Mouse (Mus musculus) yolk sac, embryonic 10.5 days (tissue): Measurements from ENCODE around the gene Olfr9.
"Not testable (repeated sequence)": the region's sequence is repeated elsewhere in the genome, so short reads cannot be mapped to it uniquely, and the experiment has no call there.

Experiments
- DNase-seq: peaks from one replicate; pipeline ENCODE4 v3.0.0-alpha.2; 2017; ENCODE audit warnings: low spot score

Olfr9 gene

DNA sequence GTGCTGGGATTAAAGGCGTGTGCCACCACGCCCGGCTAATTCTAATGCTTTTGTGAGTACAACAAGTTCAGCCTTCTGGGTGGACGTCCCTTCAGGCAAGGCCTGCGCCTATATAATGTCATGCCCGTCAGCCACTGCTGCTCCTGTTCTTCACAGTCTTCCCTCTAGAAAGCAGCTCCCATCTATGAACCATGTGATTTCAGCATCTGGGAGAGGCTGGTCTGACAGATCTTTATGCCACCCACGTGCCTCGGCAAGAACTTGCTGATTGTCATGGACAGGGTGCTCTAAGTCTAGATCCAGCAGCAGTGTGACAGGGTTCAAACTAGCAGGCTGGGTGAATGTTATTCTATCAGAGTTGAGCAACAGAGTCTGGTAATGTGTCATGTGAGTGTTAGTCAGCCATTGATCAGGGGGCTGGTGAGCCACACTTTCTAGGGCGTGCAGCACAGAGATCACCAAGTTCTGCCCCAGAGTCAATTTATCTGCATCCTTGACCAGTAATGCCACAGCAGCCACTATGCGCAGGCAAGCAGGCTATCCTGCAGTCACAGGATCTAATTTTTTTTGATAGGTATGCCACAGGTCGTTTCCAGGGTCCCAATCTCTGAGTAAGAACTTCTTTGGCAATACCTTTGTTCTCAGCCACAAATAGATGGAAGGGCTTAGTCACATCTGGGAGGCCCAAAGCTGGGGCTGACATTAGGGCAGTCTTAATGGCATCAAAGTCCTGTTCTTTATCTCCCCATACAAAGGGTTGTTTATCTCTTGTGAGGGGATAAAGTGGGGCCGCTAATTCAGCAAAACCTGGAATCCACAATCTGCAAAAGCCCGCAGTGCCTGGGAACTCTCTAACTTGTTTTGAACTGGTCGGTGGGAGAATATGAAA lies 15.0 kb downstream of the Olfr9 start:
- peak; percentile 39 for DNase-seq

DNA sequence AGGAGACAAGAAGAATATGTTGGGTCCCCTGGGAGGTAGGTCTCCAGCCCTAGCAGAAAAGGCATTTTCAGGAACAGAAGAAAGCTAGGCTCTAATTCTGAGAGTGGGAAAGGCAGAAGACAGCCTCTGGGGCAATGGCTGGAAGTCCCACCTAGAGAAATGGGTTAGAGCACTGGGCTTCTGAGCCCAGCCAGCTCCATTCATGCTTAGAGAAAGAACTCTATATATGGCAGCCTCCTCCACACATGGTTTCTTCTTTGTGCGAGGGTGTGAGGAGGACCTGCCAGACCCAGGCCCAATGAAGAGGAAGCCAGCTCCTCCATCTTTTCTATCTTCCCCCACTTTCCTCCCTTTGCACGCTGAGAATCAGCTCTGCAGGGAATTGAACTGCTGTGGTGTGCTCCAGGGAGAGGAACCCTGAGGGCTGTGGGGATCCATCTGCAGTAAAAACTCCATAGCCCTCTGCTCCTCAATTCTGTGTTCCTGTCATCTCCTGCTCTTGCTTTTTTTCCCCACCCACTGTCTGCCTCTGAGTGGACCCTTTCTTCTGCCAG lies 21.1 kb downstream of the Olfr9 start, which contains the start of gene Olfr763:
Gene Olfr763, plus strand, starts transcription at position 504 of the 554 bp plus-strand sequence.
- no peak for DNase-seq

DNA sequence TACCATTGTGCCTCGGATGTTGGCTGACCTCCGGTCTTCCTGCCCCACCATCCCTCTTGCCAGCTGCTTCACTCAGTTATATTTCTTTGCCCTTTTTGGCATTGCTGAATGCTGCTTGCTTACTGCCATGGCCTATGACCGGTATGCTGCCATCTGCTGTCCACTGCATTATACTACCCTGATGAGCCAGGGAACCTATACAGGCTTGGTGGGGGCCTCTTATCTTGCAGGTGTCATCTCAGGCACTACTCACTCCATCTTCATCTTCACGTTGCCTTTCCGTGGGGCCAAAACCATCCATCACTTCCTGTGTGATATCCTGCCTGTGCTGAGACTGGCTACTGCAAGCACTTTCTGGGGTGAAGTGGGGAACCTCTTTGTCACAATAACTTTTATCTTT lies 22.3 kb downstream of the Olfr9 start:
- not testable (repeated sequence) for DNase-seq

DNA sequence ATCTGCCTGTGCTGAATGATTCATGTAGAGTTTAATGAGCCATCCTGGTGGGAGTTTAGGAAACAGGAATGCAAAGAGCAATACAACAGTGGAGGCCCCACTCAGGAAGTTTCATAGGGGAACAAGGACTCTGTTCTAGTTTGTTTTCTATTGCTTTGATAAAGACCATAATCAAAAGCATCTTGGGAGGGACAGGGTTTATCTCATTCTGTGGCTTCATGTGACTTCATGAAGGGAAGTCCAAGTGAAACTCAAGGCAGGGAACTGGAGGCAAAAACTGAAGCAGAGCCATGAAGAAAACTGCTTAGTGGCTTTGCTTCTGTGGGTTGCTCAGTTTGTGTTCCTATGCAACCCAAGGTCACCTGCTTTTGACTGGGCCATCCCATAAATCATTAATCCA lies 25.2 kb downstream of the Olfr9 start:
- no peak for DNase-seq

GRCm38 (mm10) chr10:129023319-129023718 lies 34.1 kb downstream of the Olfr9 start:
- DNase-seq: no peak

DNA sequence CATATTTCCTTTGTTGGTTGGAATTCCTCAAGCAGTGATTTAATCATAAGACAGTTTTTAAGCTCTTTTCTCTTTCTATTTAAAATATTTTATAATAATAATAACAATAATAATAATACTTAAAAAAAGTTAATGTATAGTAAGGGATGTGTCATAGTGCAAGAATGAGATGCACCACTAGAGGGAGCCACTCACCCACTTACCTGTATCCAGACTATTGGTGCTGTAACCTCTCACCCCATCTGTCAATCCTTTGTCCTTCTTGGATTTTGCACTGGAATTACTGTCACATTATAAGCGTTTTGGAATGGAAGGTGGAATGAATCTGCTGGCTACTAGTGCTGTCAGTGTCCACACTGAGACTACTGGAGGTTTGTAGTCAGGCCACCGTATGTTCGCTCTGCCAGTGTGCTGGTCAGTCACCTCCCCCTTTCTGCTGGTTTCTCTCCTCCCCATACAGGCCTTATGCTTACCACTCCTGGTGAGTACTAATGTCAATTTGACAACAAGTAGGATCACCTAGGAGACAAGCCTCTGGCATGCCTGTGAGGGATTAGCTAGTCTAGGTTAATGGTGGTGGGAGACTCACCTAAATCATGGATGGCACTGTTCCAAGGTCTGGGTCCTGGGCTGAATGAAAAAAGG lies 36.9 kb downstream of the Olfr9 start:
- peak; percentile 26 for DNase-seq

- no peak for DNase-seq
Measured at GRCm38 (mm10) chr10:129028343-129028742, 39.1 kb downstream of the Olfr9 start.

GRCm38 (mm10) chr10:129039796-129040195 lies 50.6 kb downstream of the Olfr9 start, which contains the start of gene Olfr764-ps1:
TSS of gene Olfr764-ps1 (minus strand) at chr10:129039896.
- DNase-seq: no peak
